Mouse (Mus musculus) heart, embryonic 14.5 days (tissue): ENCODE results near the gene Sncg. TPM values are rescaled to one million over a fixed set of nuclear protein-coding genes. Genes with fewer than 3 reads are reported as not detected.

Experiments
- ATAC-seq: fragments of 200-750 bp; cut with Nextera tagmentation; 2 replicates; pipeline ENCODE4 v1.8.0; 2017; ENCODE audit warnings: low read depth, moderate TSS enrichment; ENCODE audit not compliant: insufficient number of reproducible peaks, insufficient read depth, low FRiP score
- H3K27ac ChIP-seq, 2 experiments: fragments of 200-500 bp in 1 of 2; fragments of 300-500 bp in 1 of 2; sonication (generic) in 1 of 2; replicated peaks in 1 of 2; 2 replicates each; pipeline ENCODE4 v1.5.1; 2012 to 2014; ENCODE audit warnings: low read depth in 2 of 2, low read length in 2 of 2, control low read depth in 1 of 2, mild to moderate bottlenecking in 1 of 2, mixed read lengths in 1 of 2; ENCODE audit not compliant: control insufficient read depth in 1 of 2, insufficient read depth in 1 of 2
- H3K27me3 ChIP-seq: fragments of 300-500 bp; sonication (generic); 2 replicates; pipeline ENCODE4 v1.6.1; 2014; ENCODE audit warnings: mild to moderate bottlenecking, low read length, control low read depth; ENCODE audit not compliant: control insufficient read depth, insufficient read depth
- H3K36me3 ChIP-seq: fragments of 300-500 bp; sonication (generic); 2 replicates; pipeline ENCODE4 v1.6.1; 2014; ENCODE audit warnings: mild to moderate bottlenecking, control low read depth, low read length, mixed read lengths; ENCODE audit not compliant: control insufficient read depth, insufficient read depth
- H3K4me1 ChIP-seq, 2 experiments: fragments of 200-500 bp in 1 of 2; fragments of 300-500 bp in 1 of 2; sonication (generic) in 1 of 2; 2 replicates each; pipeline ENCODE4 v1.6.1; 2012 to 2014; ENCODE audit warnings: low read length in 2 of 2, control low read depth in 1 of 2, mixed read lengths in 1 of 2; ENCODE audit not compliant: control insufficient read depth in 2 of 2, insufficient read depth in 2 of 2
- H3K4me2 ChIP-seq: fragments of 300-500 bp; sonication (generic); 2 replicates; pipeline ENCODE4 v1.6.1; 2014; ENCODE audit warnings: mild to moderate bottlenecking, low read length
- H3K4me3 ChIP-seq, 2 experiments: fragments of 200-500 bp in 1 of 2; fragments of 300-500 bp in 1 of 2; sonication (generic) in 1 of 2; 2 replicates each; pipeline ENCODE4 v1.5.1; 2012 to 2014; ENCODE audit warnings: low read length in 2 of 2, mild to moderate bottlenecking in 2 of 2, control low read depth in 1 of 2, low read depth in 1 of 2, moderate library complexity in 1 of 2; ENCODE audit not compliant: control insufficient read depth in 1 of 2, insufficient read depth in 1 of 2
- H3K9ac ChIP-seq: fragments of 300-500 bp; sonication (generic); 2 replicates; pipeline ENCODE4 v1.6.1; 2014; ENCODE audit warnings: mild to moderate bottlenecking, low read length
- H3K9me3 ChIP-seq: fragments of 300-500 bp; sonication (generic); 2 replicates; pipeline ENCODE4 v1.6.1; 2016; ENCODE audit warnings: low read length, control low read depth; ENCODE audit not compliant: control insufficient read depth
- WGBS: fragments of 180-500 bp; shearing (Covaris S2); extraction: QIAGEN DNeasy Blood & Tissue Kit; methylation state at CpG from one replicate; pipeline ENCODE4 v1.1.7; 2014; 5-methylcytosine and 5-hydroxymethylcytosine counted together
- polyA plus RNA-seq: library from polyadenylated mRNA; unstranded; fragments of >200 nt; fragmentation: Nextera tagmentation; extraction: Ambion mirVana; gene quantifications from 2 replicates; pipeline ENCODE4 v1.2.1, GENCODE M21; 2014

The Sncg gene
- polyA plus RNA-seq, 1 experiment from 2014 or later: 4.3 TPM

DNA sequence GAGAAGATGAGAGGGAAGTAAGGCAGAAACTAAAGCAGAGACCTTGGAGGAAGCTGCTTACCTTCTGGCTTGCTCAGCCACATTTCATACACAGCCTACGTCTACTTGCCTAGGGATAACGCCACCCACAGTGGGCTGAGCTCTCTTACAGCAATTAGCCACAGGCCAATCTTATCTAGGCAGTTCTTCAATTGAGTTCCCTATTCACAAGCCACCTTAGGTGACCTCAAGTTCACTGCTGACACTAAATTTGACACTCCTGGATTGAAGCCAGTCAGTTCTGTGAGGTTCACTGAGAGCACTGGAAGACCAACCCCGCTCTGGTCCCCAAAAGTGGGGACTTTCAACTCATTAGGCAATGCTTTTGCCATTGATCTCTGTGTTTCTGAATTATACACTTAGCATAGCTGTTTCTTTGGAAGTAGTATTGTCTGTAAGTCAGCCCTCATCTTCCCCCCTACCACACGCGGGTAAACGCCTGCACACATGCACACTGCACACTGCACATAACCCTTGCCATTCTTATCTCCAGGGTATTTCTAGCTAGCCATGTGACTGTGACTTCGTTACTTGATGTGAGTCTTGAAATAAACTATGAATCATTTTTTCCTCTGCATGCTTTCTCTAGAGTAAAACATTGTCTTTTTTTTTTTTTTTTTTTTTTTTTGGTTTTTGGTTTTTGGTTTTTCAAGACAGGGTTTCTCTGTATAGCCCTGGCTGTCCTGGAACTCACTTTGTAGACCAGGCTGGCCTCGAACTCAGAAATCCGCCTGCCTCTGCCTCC lies 8.5 kb upstream of the Sncg start:
- Histone ChIP-seq H3K27me3 (no peaks in the 10 kb centered on the region), H3K4me1 (peaks cover 12 to 14% of the 10 kb centered on the region in 2 experiments), H3K9ac (no peak overlapping the region), H3K27ac (no peak overlapping the region), H3K36me3 (no peaks in the 10 kb centered on the region), H3K9me3 (no peaks in the 10 kb centered on the region), H3K4me3 (no peak overlapping the region), H3K4me2 (no peak overlapping the region)
- ATAC-seq: no peak
- 84% methylated on average over 9 of the region's 9 CpGs for WGBS

DNA sequence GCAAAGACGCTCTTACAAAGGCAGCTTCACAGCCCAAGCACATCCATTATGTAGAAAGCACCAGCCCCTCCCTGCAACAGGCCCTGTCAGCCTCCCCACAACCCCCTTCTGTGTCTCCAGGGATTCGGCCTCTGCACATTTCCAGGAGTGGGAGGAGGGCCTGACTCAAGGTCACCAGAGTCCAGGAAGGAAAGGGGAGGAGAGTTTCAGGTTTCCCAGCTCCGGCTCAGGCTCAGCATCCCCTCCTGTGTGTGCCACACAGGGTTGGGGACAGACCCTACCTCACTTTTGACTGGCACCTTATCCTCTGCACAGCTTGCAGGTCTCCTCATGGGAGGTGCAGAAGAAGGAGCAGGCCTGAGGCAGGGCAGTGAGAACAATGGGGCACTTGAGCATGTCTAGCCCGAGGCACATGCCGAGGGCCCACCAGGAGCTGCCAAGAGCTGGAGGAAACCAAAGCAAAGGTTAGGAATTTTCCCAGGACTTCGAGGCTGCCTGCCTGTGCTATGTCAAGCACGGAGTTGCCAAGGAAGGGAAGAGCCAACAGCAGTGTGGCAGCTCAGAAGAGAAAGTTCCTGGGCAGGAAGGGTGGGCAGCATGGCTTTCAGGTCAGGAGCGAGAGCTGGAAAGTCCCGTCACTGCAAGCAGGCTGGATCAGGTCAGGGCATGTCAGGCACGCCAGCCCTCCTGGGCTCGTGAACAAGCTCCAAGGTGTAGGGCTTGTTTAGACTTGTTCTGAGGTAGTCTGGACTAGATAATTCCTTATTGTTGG lies 4.2 kb upstream of the Sncg start:
- Histone ChIP-seq H3K9ac (peak overlapping the region; percentile 36; the same call in 1 of the 2 replicates), H3K27me3 (no peaks in the 10 kb centered on the region), H3K4me3 (peak overlapping the region in 1 of 2 experiments; percentile 15; a peak in 1 of 4 replicates), H3K27ac (peak overlapping the region; percentile 53 to 62), H3K4me2 (peak overlapping the region; percentile 42), H3K9me3 (no peaks in the 10 kb centered on the region), H3K4me1 (peaks cover 20 to 28% of the 10 kb centered on the region in 2 experiments), H3K36me3 (no peaks in the 10 kb centered on the region)
- peak; percentile 74 for ATAC-seq
- WGBS: 24% methylated on average over 11 of the region's 11 CpGs

DNA sequence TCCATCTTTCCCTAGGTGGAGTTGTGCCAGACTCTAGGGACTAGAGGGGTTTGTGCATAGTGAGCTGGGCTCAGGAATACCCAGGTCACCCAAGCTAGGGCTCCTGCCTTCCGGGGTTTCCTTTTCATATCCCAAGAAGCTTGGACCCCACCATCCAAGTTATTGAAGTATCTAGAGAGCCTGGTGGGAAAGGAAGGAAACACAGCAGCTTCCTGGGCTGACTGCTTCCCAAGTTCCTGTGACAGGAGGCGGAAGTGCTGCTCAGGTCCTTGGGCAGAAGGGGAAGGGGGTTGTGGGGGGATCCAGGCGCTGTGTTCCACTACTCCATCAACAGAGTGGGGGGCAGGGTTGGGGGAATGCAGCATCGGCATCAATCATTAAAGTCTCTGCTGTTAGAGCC lies 2.5 kb upstream of the Sncg start:
- Histone ChIP-seq H3K27me3 (no peaks in the 10 kb centered on the region), H3K4me1 (peaks cover 20 to 28% of the 10 kb centered on the region in 2 experiments), H3K9ac (peak overlapping the region; percentile 64), H3K36me3 (no peaks in the 10 kb centered on the region), H3K27ac (peak overlapping the region in 1 of 2 experiments; percentile 66; a peak in 2 of 4 replicates), H3K9me3 (no peaks in the 10 kb centered on the region), H3K4me3 (peak overlapping the region; percentile 37 to 45), H3K4me2 (peak overlapping the region; percentile 42)
- no peak for ATAC-seq
- 71% methylated on average over 4 of the region's 4 CpGs for WGBS

- no peaks in the 10 kb centered on the region for H3K27me3 ChIP-seq
- peak overlapping the region; percentile 42 for H3K4me2 ChIP-seq
- H3K9me3 ChIP-seq: no peaks in the 10 kb centered on the region
- 69% methylated on average over 5 of the region's 5 CpGs for WGBS
- ATAC-seq: no peak
- peak overlapping the region; percentile 64 for H3K9ac ChIP-seq
- H3K4me1 ChIP-seq: peaks cover 20 to 28% of the 10 kb centered on the region in 2 experiments
- peak overlapping the region; percentile 28 to 66 for H3K27ac ChIP-seq
- H3K36me3 ChIP-seq: no peaks in the 10 kb centered on the region
- peak overlapping the region; percentile 37 to 45 for H3K4me3 ChIP-seq
Observed at GRCm38 (mm10) chr14:34375941-34376340, 1.4 kb upstream of the Sncg start.

GRCm38 (mm10) chr14:34375415-34375904 lies 871 bp upstream of the Sncg start, which contains the start of gene Mmrn2:
Gene Mmrn2, plus strand, starts transcription at chr14:34375465.
- peak within 1 kb of the TSS; percentile 64 for H3K9ac ChIP-seq
- no peaks in the 10 kb centered on the region for H3K9me3 ChIP-seq
- H3K27me3 ChIP-seq: no peaks in the 10 kb centered on the region
- H3K4me3 ChIP-seq: peak within 1 kb of the TSS; percentile 37 to 45
- H3K27ac ChIP-seq: peak within 1 kb of the TSS; percentile 28 to 66
- WGBS: 70% methylated on average over 13 of the region's 13 CpGs
- H3K36me3 ChIP-seq: no peaks in the 10 kb centered on the region
- ATAC-seq: no peak
- peak within 1 kb of the TSS; percentile 42 for H3K4me2 ChIP-seq
- peaks cover 20 to 28% of the 10 kb centered on the region in 2 experiments for H3K4me1 ChIP-seq

- no peak overlapping the region for H3K9ac ChIP-seq
- no peaks in the 10 kb centered on the region for H3K9me3 ChIP-seq
- peaks cover 12 to 18% of the 10 kb centered on the region in 2 experiments for H3K4me1 ChIP-seq
- no peak for ATAC-seq
- H3K4me3 ChIP-seq: no peak overlapping the region
- H3K27me3 ChIP-seq: no peaks in the 10 kb centered on the region
- no peak overlapping the region for H3K27ac ChIP-seq
- 75% methylated on average over 6 of the region's 6 CpGs for WGBS
- no peaks in the 10 kb centered on the region for H3K36me3 ChIP-seq
- no peak overlapping the region for H3K4me2 ChIP-seq
Observed at GRCm38 (mm10) chr14:34373581-34373980, 1.0 kb downstream of the Sncg start.

- no peak for ATAC-seq
Observed at GRCm38 (mm10) chr14:34372646-34373045, 1.9 kb downstream of the Sncg start.

More at GRCm38 (mm10) chr14:34372646-34373045, 1.9 kb downstream of the Sncg start:
- WGBS: 78% methylated on average over 6 of the region's 6 CpGs
- H3K9me3 ChIP-seq: no peaks in the 10 kb centered on the region
- H3K27me3 ChIP-seq: no peaks in the 10 kb centered on the region
- no peak overlapping the region for H3K4me2 ChIP-seq
- no peaks in the 10 kb centered on the region for H3K36me3 ChIP-seq
- peaks cover 6 to 13% of the 10 kb centered on the region in 2 experiments for H3K4me1 ChIP-seq
- H3K27ac ChIP-seq: no peak overlapping the region
- H3K4me3 ChIP-seq: no peak overlapping the region
- no peak overlapping the region for H3K9ac ChIP-seq
